Mouse (Mus musculus) midbrain, embryonic 13.5 days (tissue): Measurements from ENCODE around the gene Il17rb. TPM values are rescaled to one million over a fixed set of nuclear protein-coding genes. Genes with fewer than 3 reads are reported as not detected.

Experiments
- ATAC-seq: fragments of 200-750 bp; cut with Nextera tagmentation; 2 replicates; pipeline ENCODE4 v1.8.0; 2017; ENCODE audit warnings: mild to moderate bottlenecking, moderate TSS enrichment, moderate library complexity
- H3K27ac ChIP-seq: fragments of 300-500 bp; sonication (generic); 2 replicates; pipeline ENCODE4 v1.5.1; 2015; ENCODE audit warnings: inconsistent platforms, mild to moderate bottlenecking, moderate library complexity
- H3K27me3 ChIP-seq: fragments of 300-500 bp; sonication (generic); 2 replicates; pipeline ENCODE4 v1.6.1; 2015; ENCODE audit warnings: mild to moderate bottlenecking, inconsistent platforms
- H3K36me3 ChIP-seq: fragments of 300-500 bp; sonication (generic); 2 replicates; pipeline ENCODE4 v1.6.1; 2015; ENCODE audit warnings: mild to moderate bottlenecking, inconsistent platforms
- H3K4me1 ChIP-seq: fragments of 300-500 bp; sonication (generic); replicated peaks from 2 replicates; pipeline ENCODE4 v1.6.1; 2015; ENCODE audit warnings: inconsistent platforms
- H3K4me2 ChIP-seq: fragments of 300-500 bp; sonication (generic); replicated peaks from 2 replicates; pipeline ENCODE4 v1.6.1; 2015; ENCODE audit warnings: moderate library complexity, mild to moderate bottlenecking, inconsistent platforms
- H3K4me3 ChIP-seq: fragments of 300-500 bp; sonication (generic); replicated peaks from 2 replicates; pipeline ENCODE4 v1.5.1; 2015; ENCODE audit warnings: mild to moderate bottlenecking, inconsistent platforms
- H3K9ac ChIP-seq: fragments of 300-500 bp; sonication (generic); replicated peaks from 2 replicates; pipeline ENCODE4 v1.6.1; 2015; ENCODE audit warnings: mild to moderate bottlenecking, inconsistent platforms
- H3K9me3 ChIP-seq: fragments of 300-500 bp; sonication (generic); 2 replicates; pipeline ENCODE4 v1.6.1; 2016; ENCODE audit warnings: mild to moderate bottlenecking, inconsistent platforms
- WGBS: fragments of 180-500 bp; shearing (Covaris S2); methylation state at CpG from one replicate; pipeline ENCODE4 v1.1.7; 2015; 5-methylcytosine and 5-hydroxymethylcytosine counted together
- polyA plus RNA-seq: library from polyadenylated mRNA; unstranded; fragments of >200 nt; fragmentation: Nextera tagmentation; extraction: Ambion mirVana; gene quantifications from 2 replicates; pipeline ENCODE4 v1.2.1, GENCODE M21; 2015

The Il17rb gene
- polyA plus RNA-seq, 1 experiment from 2014 or later = 1.1 TPM

GRCm38 (mm10) chr14:30038431-30038830 lies 29.7 kb upstream of the Il17rb start:
- WGBS = 91% methylated on average over 18 of the region's 18 CpGs
- H3K27ac ChIP-seq = no peak overlapping the region
- no peak for ATAC-seq
- no peak overlapping the region for H3K4me3 ChIP-seq
- no peak overlapping the region for H3K4me2 ChIP-seq
- H3K27me3 ChIP-seq = no peaks in the 10 kb centered on the region
- no peak overlapping the region for H3K9ac ChIP-seq
- no peaks in the 10 kb centered on the region for H3K9me3 ChIP-seq
- 0 out of 2 replicates have a peak, but pooled peaks cover 12% of the 10 kb centered on the region for H3K36me3 ChIP-seq
- no peaks in the 10 kb centered on the region for H3K4me1 ChIP-seq

- 74% methylated on average over 8 of the region's 8 CpGs for WGBS
Measured at GRCm38 (mm10) chr14:30033405-30033804, 24.7 kb upstream of the Il17rb start.

GRCm38 (mm10) chr14:30027378-30027777 lies 18.7 kb upstream of the Il17rb start:
- Histone ChIP-seq H3K36me3 (no peaks in the 10 kb centered on the region), H3K4me3 (no peak overlapping the region), H3K4me1 (no peaks in the 10 kb centered on the region), H3K9me3 (no peaks in the 10 kb centered on the region), H3K4me2 (no peak overlapping the region), H3K27me3 (no peaks in the 10 kb centered on the region), H3K27ac (no peak overlapping the region), H3K9ac (no peak overlapping the region)
- WGBS = 40% methylated on average over 2 of the region's 2 CpGs
- no peak for ATAC-seq

More at GRCm38 (mm10) chr14:30033405-30033804, 24.7 kb upstream of the Il17rb start:
- H3K9me3 ChIP-seq = no peaks in the 10 kb centered on the region
- no peak overlapping the region for H3K9ac ChIP-seq
- no peak overlapping the region for H3K4me2 ChIP-seq
- no peak overlapping the region for H3K4me3 ChIP-seq
- no peak for ATAC-seq
- H3K4me1 ChIP-seq = no peaks in the 10 kb centered on the region
- H3K27ac ChIP-seq = no peak overlapping the region
- no peaks in the 10 kb centered on the region for H3K27me3 ChIP-seq
- H3K36me3 ChIP-seq = no peaks in the 10 kb centered on the region

- WGBS = 67% methylated on average over 7 of the region's 7 CpGs
- H3K27ac ChIP-seq = no peak overlapping the region
- H3K4me2 ChIP-seq = no peak overlapping the region
- ATAC-seq = no peak
- H3K9ac ChIP-seq = no peak overlapping the region
- H3K36me3 ChIP-seq = no peaks in the 10 kb centered on the region
- no peaks in the 10 kb centered on the region for H3K27me3 ChIP-seq
- H3K4me1 ChIP-seq = no peaks in the 10 kb centered on the region
- no peak overlapping the region for H3K4me3 ChIP-seq
- H3K9me3 ChIP-seq = no peaks in the 10 kb centered on the region
Measured at GRCm38 (mm10) chr14:30024387-30024786, 15.7 kb upstream of the Il17rb start.

- Histone ChIP-seq H3K36me3 (no peaks in the 10 kb centered on the region), H3K27ac (no peak overlapping the region), H3K9me3 (no peaks in the 10 kb centered on the region), H3K27me3 (no peaks in the 10 kb centered on the region), H3K9ac (no peak overlapping the region), H3K4me1 (no peaks in the 10 kb centered on the region), H3K4me3 (no peak overlapping the region), H3K4me2 (no peak overlapping the region)
- WGBS = 94% methylated on average over 6 of the region's 6 CpGs
- ATAC-seq = no peak
Measured at GRCm38 (mm10) chr14:30022471-30022870, 13.8 kb upstream of the Il17rb start.

- no peak overlapping the region for H3K9ac ChIP-seq
- ATAC-seq = no peak
- H3K4me3 ChIP-seq = no peak overlapping the region
- no peak overlapping the region for H3K27ac ChIP-seq
- no peaks in the 10 kb centered on the region for H3K9me3 ChIP-seq
- 44% methylated on average over 9 of the region's 9 CpGs for WGBS
- no peaks in the 10 kb centered on the region for H3K36me3 ChIP-seq
- H3K4me1 ChIP-seq = no peaks in the 10 kb centered on the region
- H3K4me2 ChIP-seq = no peak overlapping the region
- no peaks in the 10 kb centered on the region for H3K27me3 ChIP-seq
Measured at GRCm38 (mm10) chr14:30019792-30020575, 11.3 kb upstream of the Il17rb start.

GRCm38 (mm10) chr14:30019375-30019774 lies 10.7 kb upstream of the Il17rb start:
- WGBS = 93% methylated on average over 8 of the region's 8 CpGs

GRCm38 (mm10) chr14:30018846-30019245 lies 10.2 kb upstream of the Il17rb start:
- WGBS = 96% methylated on average over 6 of the region's 6 CpGs
- no peak for ATAC-seq
- Histone ChIP-seq H3K36me3 (no peaks in the 10 kb centered on the region), H3K4me2 (no peak overlapping the region), H3K27ac (no peak overlapping the region), H3K9ac (no peak overlapping the region), H3K4me1 (no peaks in the 10 kb centered on the region), H3K4me3 (no peak overlapping the region), H3K9me3 (no peaks in the 10 kb centered on the region), H3K27me3 (no peaks in the 10 kb centered on the region)

More at GRCm38 (mm10) chr14:30019375-30019774, 10.7 kb upstream of the Il17rb start:
- Histone ChIP-seq H3K9me3 (no peaks in the 10 kb centered on the region), H3K27ac (no peak overlapping the region), H3K4me3 (no peak overlapping the region), H3K27me3 (no peaks in the 10 kb centered on the region), H3K4me1 (no peaks in the 10 kb centered on the region), H3K36me3 (no peaks in the 10 kb centered on the region), H3K9ac (no peak overlapping the region), H3K4me2 (no peak overlapping the region)
- ATAC-seq = no peak

GRCm38 (mm10) chr14:30018463-30018801 lies 9.7 kb upstream of the Il17rb start:
- 97% methylated on average over 4 of the region's 4 CpGs for WGBS
- no peak for ATAC-seq
- Histone ChIP-seq H3K9me3 (no peaks in the 10 kb centered on the region), H3K4me1 (no peaks in the 10 kb centered on the region), H3K4me3 (no peak overlapping the region), H3K27ac (no peak overlapping the region), H3K9ac (no peak overlapping the region), H3K4me2 (no peak overlapping the region), H3K36me3 (no peaks in the 10 kb centered on the region), H3K27me3 (no peaks in the 10 kb centered on the region)

- no peaks in the 10 kb centered on the region for H3K36me3 ChIP-seq
- no peaks in the 10 kb centered on the region for H3K27me3 ChIP-seq
- WGBS = 88% methylated on average over 8 of the region's 8 CpGs
- H3K4me1 ChIP-seq = no peaks in the 10 kb centered on the region
- no peak overlapping the region for H3K4me3 ChIP-seq
- H3K9ac ChIP-seq = no peak overlapping the region
- ATAC-seq = no peak
- H3K9me3 ChIP-seq = no peaks in the 10 kb centered on the region
- no peak overlapping the region for H3K4me2 ChIP-seq
- no peak overlapping the region for H3K27ac ChIP-seq
Measured at GRCm38 (mm10) chr14:30017794-30018462, 9.2 kb upstream of the Il17rb start.

- Histone ChIP-seq H3K36me3 (no peaks in the 10 kb centered on the region), H3K4me3 (no peak overlapping the region), H3K27ac (no peak overlapping the region), H3K9ac (no peak overlapping the region), H3K4me1 (no peaks in the 10 kb centered on the region), H3K4me2 (no peak overlapping the region), H3K9me3 (no peaks in the 10 kb centered on the region), H3K27me3 (no peaks in the 10 kb centered on the region)
- WGBS = 92% methylated on average over 5 of the region's 5 CpGs
- no peak for ATAC-seq
Measured at GRCm38 (mm10) chr14:30016666-30017065, 8.0 kb upstream of the Il17rb start.

- no peak overlapping the region for H3K9ac ChIP-seq
- no peak overlapping the region for H3K4me3 ChIP-seq
- 63% methylated on average over 1 of the region's 1 CpGs for WGBS
- no peak overlapping the region for H3K4me2 ChIP-seq
- H3K4me1 ChIP-seq = no peaks in the 10 kb centered on the region
- no peak overlapping the region for H3K27ac ChIP-seq
- ATAC-seq = no peak
- H3K36me3 ChIP-seq = no peaks in the 10 kb centered on the region
- no peaks in the 10 kb centered on the region for H3K9me3 ChIP-seq
- H3K27me3 ChIP-seq = peaks cover 6% of the 10 kb centered on the region
Measured at GRCm38 (mm10) chr14:30015008-30015407, 6.3 kb upstream of the Il17rb start.
